Mouse (Mus musculus) embryonic fibroblast, embryonic 13.5 days (primary cell): ENCODE data around the gene Rrnad1.

ENCODE experiments used
- CTCF ChIP-seq: IDR thresholded peaks from 2 replicates; pipeline ENCODE4 v1.5.1; 2011; ENCODE audit warnings: mild to moderate bottlenecking, control low read depth, low read length, moderate library complexity, borderline replicate concordance; ENCODE audit not compliant: insufficient read depth
- POLR2A ChIP-seq: IDR thresholded peaks from 2 replicates; pipeline ENCODE4 v1.6.1; 2011; ENCODE audit warnings: low read depth, mild to moderate bottlenecking, control low read depth, low read length, moderate library complexity

GRCm38 (mm10) chr3:87945781-87946540 lies 15.4 kb upstream of the Rrnad1 start:
- TF ChIP-seq POLR2A (no peak), CTCF (no peak)
